Mouse (Mus musculus) ES-E14 (cell line): ENCODE measurements around the gene Fosb.

ENCODE experiments used
- CHD2 ChIP-seq: IDR thresholded peaks from 2 replicates; pipeline ENCODE4 v1.6.1; 2014; ENCODE audit warnings: mild to moderate bottlenecking, low read depth, low read length, inconsistent platforms
- HCFC1 ChIP-seq: IDR thresholded peaks from 2 replicates; pipeline ENCODE4 v1.6.1; 2012; ENCODE audit warnings: low read length, inconsistent platforms, borderline replicate concordance; ENCODE audit not compliant: insufficient read depth

DNA sequence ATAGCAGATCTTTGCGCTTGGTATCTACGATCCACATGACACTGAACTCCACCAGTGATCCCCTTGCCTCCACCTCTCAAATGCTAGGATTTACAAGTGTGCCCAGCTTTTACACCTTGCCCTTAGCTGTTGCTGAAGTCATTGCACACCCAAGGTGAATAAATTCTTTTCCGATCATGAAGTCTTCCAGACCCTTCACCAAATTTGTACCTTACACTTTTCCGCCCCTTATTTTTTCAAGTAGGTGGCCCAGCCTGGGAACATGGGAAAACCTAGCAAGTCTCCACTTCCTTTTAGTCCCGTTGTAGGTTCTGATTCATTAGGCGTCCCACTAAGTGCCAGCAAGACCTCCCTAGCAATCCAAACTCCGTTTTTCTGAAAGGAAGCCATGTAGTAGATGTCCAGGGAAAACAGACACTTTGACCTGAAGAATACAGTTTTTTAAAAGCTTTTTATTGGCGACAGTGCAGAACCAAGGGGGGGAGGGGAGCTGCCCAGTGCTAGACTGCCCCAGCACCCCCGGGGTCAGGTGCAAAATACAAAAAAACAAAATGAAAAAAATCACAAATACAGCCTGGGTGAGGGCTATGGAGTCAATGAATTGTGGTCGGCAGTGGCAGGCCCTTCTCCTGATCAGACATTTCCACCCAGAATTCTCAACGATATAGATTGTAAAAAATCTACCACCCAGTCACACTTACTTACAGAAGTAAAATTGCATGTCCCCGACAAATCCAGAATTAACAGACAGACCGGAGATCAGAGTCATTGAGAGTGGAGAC lies 7.4 kb downstream of the Fosb start:
- TF ChIP-seq HCFC1 (no peak), CHD2 (no peak)
